Mouse (Mus musculus) myocyte (in vitro differentiated cells): ENCODE results near the gene Iqgap1. TPM values are rescaled to one million over a fixed set of nuclear protein-coding genes. Genes with fewer than 3 reads are reported as not detected.

Source experiments
- H3K27me3 ChIP-seq: one replicate; pipeline ENCODE4 v1.6.1; 2011; ENCODE audit not compliant: control insufficient read depth, insufficient read depth, insufficient read length
- H3K36me3 ChIP-seq: one replicate; pipeline ENCODE4 v1.6.1; 2011; ENCODE audit not compliant: control insufficient read depth, insufficient read depth
- H3K4me2 ChIP-seq: one replicate; pipeline ENCODE4 v1.6.1; 2011; ENCODE audit warnings: low read depth, control low read depth
- H3K4me3 ChIP-seq: one replicate; pipeline ENCODE4 v1.5.1; 2011; ENCODE audit warnings: mild to moderate bottlenecking, control low read depth, moderate library complexity
- H3K79me2 ChIP-seq: one replicate; pipeline ENCODE4 v1.6.1; 2011; ENCODE audit not compliant: control insufficient read depth, insufficient read depth
- H3ac ChIP-seq: one replicate; pipeline ENCODE4 v1.6.1; 2011; ENCODE audit not compliant: control insufficient read depth, insufficient read length
- CEBPB ChIP-seq: IDR thresholded peaks from 2 replicates; pipeline ENCODE4 v1.6.1; 2011; ENCODE audit warnings: mild to moderate bottlenecking, moderate library complexity; ENCODE audit not compliant: poor library complexity, insufficient read depth, severe bottlenecking
- E2F4 ChIP-seq: IDR thresholded peaks from one replicate; pipeline ENCODE4 v1.6.1; 2011; ENCODE audit warnings: mild to moderate bottlenecking, control low read depth, moderate library complexity; ENCODE audit not compliant: insufficient read depth
- MAX ChIP-seq: IDR thresholded peaks from one replicate; pipeline ENCODE4 v1.6.1; 2011; ENCODE audit warnings: low read depth, mild to moderate bottlenecking, control low read depth
- MYOD1 ChIP-seq, 3 experiments: IDR thresholded peaks; one replicate each; pipeline ENCODE4 v1.6.1; 2011; ENCODE audit warnings: control low read depth in 2 of 3, low read depth in 2 of 3, mild to moderate bottlenecking in 2 of 3, moderate library complexity in 1 of 3; ENCODE audit not compliant: insufficient read length in 2 of 3, control insufficient read depth in 1 of 3
- MYOG ChIP-seq, 3 experiments: IDR thresholded peaks; one replicate each; pipeline ENCODE4 v1.6.1; 2011; ENCODE audit warnings: control low read depth in 2 of 3, low read depth in 2 of 3, mild to moderate bottlenecking in 2 of 3; ENCODE audit not compliant: insufficient read length in 2 of 3, control insufficient read depth in 1 of 3, insufficient read depth in 1 of 3
- POLR2A ChIP-seq: IDR thresholded peaks from one replicate; pipeline ENCODE4 v1.6.1; 2011; ENCODE audit warnings: low read depth, mild to moderate bottlenecking, control low read depth, moderate library complexity; ENCODE audit not compliant: insufficient read length
- POLR2AphosphoS2 ChIP-seq: IDR thresholded peaks from one replicate; pipeline ENCODE4 v1.6.1; 2011; ENCODE audit warnings: low read depth, control low read depth; ENCODE audit not compliant: insufficient read length
- REST ChIP-seq: IDR thresholded peaks from one replicate; pipeline ENCODE4 v1.6.1; 2011; ENCODE audit warnings: mild to moderate bottlenecking, control low read depth, moderate library complexity; ENCODE audit not compliant: insufficient read depth, insufficient read length
- SRF ChIP-seq: IDR thresholded peaks from one replicate; pipeline ENCODE4 v1.6.1; 2011; ENCODE audit warnings: low read depth; ENCODE audit not compliant: control insufficient read depth, insufficient read length
- TCF12 ChIP-seq: IDR thresholded peaks from one replicate; pipeline ENCODE4 v1.6.1; 2011; ENCODE audit warnings: mild to moderate bottlenecking, control low read depth; ENCODE audit not compliant: poor library complexity, insufficient read depth, severe bottlenecking
- TCF3 ChIP-seq: IDR thresholded peaks from one replicate; pipeline ENCODE4 v1.6.1; 2011; ENCODE audit warnings: low read depth, control low read depth; ENCODE audit not compliant: insufficient read length
- USF1 ChIP-seq: IDR thresholded peaks from one replicate; pipeline ENCODE4 v1.6.1; 2011; ENCODE audit warnings: low read depth, mild to moderate bottlenecking, control low read depth, moderate library complexity
- polyA plus RNA-seq: library from polyadenylated mRNA; unstranded; fragments of >200 nt; fragmentation: generic; extraction: Trizol; gene quantifications from one replicate; pipeline ENCODE4 v1.2.1, GENCODE M21; 2012; ENCODE audit warnings: missing spikeins

Gene Iqgap1
- polyA plus RNA-seq, 1 experiment: 61.7 TPM

- peaks cover 11% of the 10 kb centered on the region for H3K79me2 ChIP-seq
- TF ChIP-seq SRF (no peak), MAX (no peak), TCF12 (no peak), MYOD1 (IDR thresholded peaks at IDR 0.05; ENCODE audit: control insufficient read depth in 1 of 3, insufficient read length in 2 of 3, low read depth in 2 of 3) (no peak), POLR2A (no peak), REST (no peak), TCF3 (no peak), MYOG (IDR thresholded peaks at IDR 0.05; ENCODE audit: control insufficient read depth in 1 of 3, insufficient read depth in 1 of 3, insufficient read length in 2 of 3, low read depth in 2 of 3) (no peak), E2F4 (no peak), USF1 (no peak)
- no peaks in the 10 kb centered on the region for H3K36me3 ChIP-seq
- no peak overlapping the region for H3K4me2 ChIP-seq
- H3ac ChIP-seq: no peak overlapping the region
- no peaks in the 10 kb centered on the region for H3K27me3 ChIP-seq
- H3K4me3 ChIP-seq: no peak overlapping the region
Observed at GRCm38 (mm10) chr7:80862475-80862874, 36.7 kb upstream of the Iqgap1 start.

- H3K4me2 ChIP-seq: peak within 1 kb of the TSS; percentile 97
- H3K4me3 ChIP-seq: peak within 1 kb of the TSS; percentile 68
- H3K27me3 ChIP-seq: no peaks in the 10 kb centered on the region
- TF ChIP-seq TCF3 (no peak), MAX (no peak), POLR2A (peak; percentile 50), POLR2AphosphoS2 (peak; percentile 76)
- peaks cover 6% of the 10 kb centered on the region for H3K79me2 ChIP-seq
- peak within 1 kb of the TSS; percentile 79 for H3ac ChIP-seq
- no peaks in the 10 kb centered on the region for H3K36me3 ChIP-seq
Observed at GRCm38 (mm10) chr7:80860729-80861274, 35.0 kb upstream of the Iqgap1 start, which contains the start of gene Zscan2. Zscan2 (plus strand) TSS chr7:80860920.

GRCm38 (mm10) chr7:80860227-80860626 lies 34.5 kb upstream of the Iqgap1 start:
- Histone ChIP-seq H3K4me3 (peak overlapping the region; percentile 68), H3K27me3 (no peaks in the 10 kb centered on the region), H3K79me2 (peaks cover 6% of the 10 kb centered on the region), H3K4me2 (peak overlapping the region; percentile 97), H3K36me3 (no peaks in the 10 kb centered on the region), H3ac (peak overlapping the region; percentile 79)
- TF ChIP-seq USF1: peak; percentile 73
- no peak for TF ChIP-seq POLR2A
- TF ChIP-seq TCF3: no peak
- TF ChIP-seq CEBPB: no peak

GRCm38 (mm10) chr7:80857181-80857580 lies 31.4 kb upstream of the Iqgap1 start:
- Histone ChIP-seq H3K79me2 (peaks cover 6% of the 10 kb centered on the region), H3ac (no peak overlapping the region), H3K4me3 (no peak overlapping the region), H3K4me2 (peak overlapping the region; percentile 24), H3K36me3 (no peaks in the 10 kb centered on the region), H3K27me3 (no peaks in the 10 kb centered on the region)
- TF ChIP-seq REST (no peak), MYOD1 (IDR thresholded peaks at IDR 0.05; ENCODE audit: control insufficient read depth in 1 of 3, insufficient read length in 2 of 3, low read depth in 2 of 3) (no peak), MYOG (IDR thresholded peaks at IDR 0.05; ENCODE audit: control insufficient read depth in 1 of 3, insufficient read depth in 1 of 3, insufficient read length in 2 of 3, low read depth in 2 of 3) (no peak)

- no peak overlapping the region for H3K4me3 ChIP-seq
- no peaks in the 10 kb centered on the region for H3K36me3 ChIP-seq
- H3K4me2 ChIP-seq: no peak overlapping the region
- TF ChIP-seq TCF12: no peak
- no peak for TF ChIP-seq USF1
- TF ChIP-seq CEBPB: no peak
- TF ChIP-seq E2F4: no peak
- TF ChIP-seq TCF3: no peak
- TF ChIP-seq POLR2AphosphoS2: no peak
- no peak for TF ChIP-seq MYOD1 (IDR thresholded peaks at IDR 0.05; ENCODE audit: control insufficient read depth in 1 of 3, insufficient read length in 2 of 3, low read depth in 2 of 3)
- no peak for TF ChIP-seq REST
- TF ChIP-seq POLR2A: no peak
- no peak overlapping the region for H3ac ChIP-seq
- no peaks in the 10 kb centered on the region for H3K79me2 ChIP-seq
- no peaks in the 10 kb centered on the region for H3K27me3 ChIP-seq
Observed at GRCm38 (mm10) chr7:80855316-80855715, 29.5 kb upstream of the Iqgap1 start.

GRCm38 (mm10) chr7:80853218-80853617 lies 27.4 kb upstream of the Iqgap1 start:
- no peaks in the 10 kb centered on the region for H3K79me2 ChIP-seq
- no peak overlapping the region for H3ac ChIP-seq
- no peaks in the 10 kb centered on the region for H3K27me3 ChIP-seq
- TF ChIP-seq CEBPB (no peak), SRF (no peak), POLR2A (no peak), TCF3 (no peak), E2F4 (no peak), REST (no peak), MAX (no peak), USF1 (no peak), POLR2AphosphoS2 (no peak), MYOG (IDR thresholded peaks at IDR 0.05; ENCODE audit: control insufficient read depth in 1 of 3, insufficient read depth in 1 of 3, insufficient read length in 2 of 3, low read depth in 2 of 3) (no peak), MYOD1 (IDR thresholded peaks at IDR 0.05; ENCODE audit: control insufficient read depth in 1 of 3, insufficient read length in 2 of 3, low read depth in 2 of 3) (no peak), TCF12 (no peak)
- H3K4me2 ChIP-seq: no peak overlapping the region
- no peaks in the 10 kb centered on the region for H3K36me3 ChIP-seq
- H3K4me3 ChIP-seq: no peak overlapping the region
